Mouse (Mus musculus): ENCODE measurements around the gene Nlrp9b.
"Not testable (repeated sequence)": the region's sequence is repeated elsewhere in the genome, so short reads cannot be mapped to it uniquely, and the experiment has no call there.

The Nlrp9b gene

DNA sequence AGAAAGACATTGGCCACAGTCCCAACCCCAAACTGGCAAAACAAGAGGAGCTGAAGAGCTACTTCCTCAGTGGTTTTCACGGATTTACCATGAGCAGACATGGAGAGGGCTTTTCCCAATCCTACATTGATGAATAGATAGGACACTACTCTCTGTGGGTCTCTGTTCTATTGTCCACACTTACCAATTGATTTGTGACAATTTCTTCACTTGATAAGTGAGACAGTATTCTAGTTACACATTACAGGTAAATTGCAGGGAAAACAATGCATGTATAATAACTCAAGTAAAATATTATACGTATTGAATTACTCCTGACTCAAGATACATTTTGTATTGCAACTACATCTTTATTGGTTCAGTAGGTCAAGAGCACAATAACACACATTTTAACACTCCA is 131.2 kb downstream of the Nlrp9b start, which contains the start of gene Gm16442:
Gene Gm16442, minus strand, starts transcription at position 101 of the 400 bp plus-strand sequence.
- DNase-seq (ENCODE audit: low read depth, low spot score) = not testable (repeated sequence)
